Mouse (Mus musculus): ENCODE measurements around the gene Ptpre.
"Not testable (repeated sequence)": the region's sequence is repeated elsewhere in the genome, so short reads cannot be mapped to it uniquely, and the experiment has no call there.

Ptpre gene

GRCm38 (mm10) chr7:135650061-135650460 is 112.8 kb downstream of the Ptpre start:
- DNase-seq = no peak

GRCm38 (mm10) chr7:135651831-135652511 is 114.7 kb downstream of the Ptpre start:
- DNase-seq = peak in 1 of 2 experiments; percentile 11

GRCm38 (mm10) chr7:135652781-135653180 is 115.5 kb downstream of the Ptpre start:
- DNase-seq = no peak

- DNase-seq = no peak
Measured at GRCm38 (mm10) chr7:135653601-135654000, 116.3 kb downstream of the Ptpre start.

- no peak for DNase-seq
Measured at GRCm38 (mm10) chr7:135654288-135654687, 117.0 kb downstream of the Ptpre start.

- no peak for DNase-seq
Measured at GRCm38 (mm10) chr7:135655113-135655512, 117.8 kb downstream of the Ptpre start.

- no peak for DNase-seq
Measured at GRCm38 (mm10) chr7:135658150-135658549, 120.9 kb downstream of the Ptpre start.

- DNase-seq = no peak
Measured at GRCm38 (mm10) chr7:135659314-135659935, 122.1 kb downstream of the Ptpre start.

GRCm38 (mm10) chr7:135660314-135660713 is 123.0 kb downstream of the Ptpre start:
- DNase-seq = no peak

- no peak for DNase-seq
Measured at GRCm38 (mm10) chr7:135664211-135664610, 126.9 kb downstream of the Ptpre start.

- no peak for DNase-seq
Measured at GRCm38 (mm10) chr7:135666314-135666713, 129.0 kb downstream of the Ptpre start.

GRCm38 (mm10) chr7:135668852-135669739 is 131.8 kb downstream of the Ptpre start:
- DNase-seq = peak; percentile 9 to 47

- DNase-seq = no peak
Measured at GRCm38 (mm10) chr7:135673576-135673975, 136.3 kb downstream of the Ptpre start.

GRCm38 (mm10) chr7:135676722-135677121 is 139.4 kb downstream of the Ptpre start:
- no peak for DNase-seq

GRCm38 (mm10) chr7:135680334-135680733 is 143.1 kb downstream of the Ptpre start:
- DNase-seq = peak; percentile 7 to 55

GRCm38 (mm10) chr7:135684098-135684497 is 146.8 kb downstream of the Ptpre start:
- DNase-seq = not testable (repeated sequence)

- no peak for DNase-seq
Measured at GRCm38 (mm10) chr7:135684938-135685337, 147.7 kb downstream of the Ptpre start.

- no peak for DNase-seq
Measured at GRCm38 (mm10) chr7:135689396-135689795, 152.1 kb downstream of the Ptpre start.

GRCm38 (mm10) chr7:135691941-135692340 is 154.7 kb downstream of the Ptpre start:
- no peak for DNase-seq

GRCm38 (mm10) chr7:135694130-135694529 is 156.8 kb downstream of the Ptpre start:
- no peak for DNase-seq

- DNase-seq = no peak
Measured at GRCm38 (mm10) chr7:135694796-135695195, 157.5 kb downstream of the Ptpre start.

GRCm38 (mm10) chr7:135696127-135696526 is 158.8 kb downstream of the Ptpre start:
- DNase-seq = no peak

GRCm38 (mm10) chr7:135697021-135697740 is 159.9 kb downstream of the Ptpre start:
- DNase-seq = not testable (repeated sequence)
